Mouse (Mus musculus): ENCODE results near the gene Flnb.
A peak's percentile ranks its signal among the peaks of the same experiment; 100 is the strongest.

Gene Flnb

GRCm38 (mm10) chr14:7863199-7863598 lies 45.4 kb downstream of the Flnb start:
- no peak for DNase-seq (ENCODE audit: low read depth)

GRCm38 (mm10) chr14:7863871-7864505 lies 46.2 kb downstream of the Flnb start:
- DNase-seq (ENCODE audit: low read depth), result peak; percentile 41

GRCm38 (mm10) chr14:7864506-7864899 lies 46.7 kb downstream of the Flnb start:
- DNase-seq (ENCODE audit: low read depth), result no peak

GRCm38 (mm10) chr14:7867224-7867623 lies 49.5 kb downstream of the Flnb start:
- DNase-seq (ENCODE audit: low read depth), result no peak

GRCm38 (mm10) chr14:7867841-7868240 lies 50.1 kb downstream of the Flnb start:
- DNase-seq (ENCODE audit: low read depth), result no peak

- no peak for DNase-seq (ENCODE audit: low read depth)
These were observed 52.0 kb downstream of the Flnb start for GRCm38 (mm10) chr14:7869796-7870195.

- DNase-seq (ENCODE audit: low read depth), result peak; percentile 47
These were observed 55.8 kb downstream of the Flnb start for GRCm38 (mm10) chr14:7873552-7873951.

GRCm38 (mm10) chr14:7874495-7874894 lies 56.7 kb downstream of the Flnb start:
- no peak for DNase-seq (ENCODE audit: low read depth)

- DNase-seq (ENCODE audit: low read depth), result no peak
These were observed 60.2 kb downstream of the Flnb start for GRCm38 (mm10) chr14:7877957-7878356.

- peak; percentile 74 for DNase-seq (ENCODE audit: low read depth)
These were observed 62.6 kb downstream of the Flnb start for GRCm38 (mm10) chr14:7880389-7880788.

GRCm38 (mm10) chr14:7881533-7881932 lies 63.8 kb downstream of the Flnb start:
- DNase-seq (ENCODE audit: low read depth), result no peak

GRCm38 (mm10) chr14:7882050-7882449 lies 64.3 kb downstream of the Flnb start:
- no peak for DNase-seq (ENCODE audit: low read depth)

- no peak for DNase-seq (ENCODE audit: low read depth)
These were observed 66.4 kb downstream of the Flnb start for GRCm38 (mm10) chr14:7884158-7884557.

GRCm38 (mm10) chr14:7884841-7885240 lies 67.1 kb downstream of the Flnb start:
- no peak for DNase-seq (ENCODE audit: low read depth)

- no peak for DNase-seq (ENCODE audit: low read depth)
These were observed 67.8 kb downstream of the Flnb start for GRCm38 (mm10) chr14:7885540-7885939.

GRCm38 (mm10) chr14:7886008-7886407 lies 68.3 kb downstream of the Flnb start:
- no peak for DNase-seq (ENCODE audit: low read depth)

- no peak for DNase-seq (ENCODE audit: low read depth)
These were observed 69.4 kb downstream of the Flnb start for GRCm38 (mm10) chr14:7887171-7887570.

- DNase-seq (ENCODE audit: low read depth), result no peak
These were observed 70.5 kb downstream of the Flnb start for GRCm38 (mm10) chr14:7888294-7888693.

GRCm38 (mm10) chr14:7888811-7889651 lies 71.3 kb downstream of the Flnb start:
- peak; percentile 40 for DNase-seq (ENCODE audit: low read depth)

- no peak for DNase-seq (ENCODE audit: low read depth)
These were observed 72.1 kb downstream of the Flnb start for GRCm38 (mm10) chr14:7889834-7890233.

GRCm38 (mm10) chr14:7891401-7891800 lies 73.6 kb downstream of the Flnb start:
- no peak for DNase-seq (ENCODE audit: low read depth)

- DNase-seq (ENCODE audit: low read depth), result no peak
These were observed 78.4 kb downstream of the Flnb start for GRCm38 (mm10) chr14:7896126-7896525.

GRCm38 (mm10) chr14:7896699-7897098 lies 78.9 kb downstream of the Flnb start:
- DNase-seq (ENCODE audit: low read depth), result no peak

GRCm38 (mm10) chr14:7899986-7900385 lies 82.2 kb downstream of the Flnb start:
- no peak for DNase-seq (ENCODE audit: low read depth)
